Mouse (Mus musculus): Measurements from ENCODE around the gene Atg2a. TPM values are rescaled to one million over a fixed set of nuclear protein-coding genes. Genes with fewer than 3 reads are reported as not detected.
"Not testable (repeated sequence)": the region's sequence is repeated elsewhere in the genome, so short reads cannot be mapped to it uniquely, and the experiment has no call there.

Atg2a gene
- polyA plus RNA-seq, 1 experiment from 2014 or later: 32.5 TPM

- no peak for TF ChIP-seq CTCF (IDR thresholded peaks at IDR 0.05)
- ChIA-PET CTCF (interaction anchor here (1.2 to 12.0 kb wide), 6 partner anchors 11 to 36 kb away, joined by 3 to 89 read pairs (median 5); partner anchors contain the start of gene Ehd1), POLR2A (interaction anchor here (1.0 to 1.3 kb wide), 2 partner anchors 27 to 37 kb away, joined by 3 read pairs; no protein-coding TSS in a partner anchor)
- in situ Hi-C loops (cut with MboI; ENCODE audit: low pct_unique_long_range_greater_than_20kb): no loop called here
- no peaks in the 10 kb centered on the region for H3K27me3 ChIP-seq
- no peak for DNase-seq (ENCODE audit: low read depth, low spot score)
- no peak for ATAC-seq
These were observed 61.1 kb downstream of the Atg2a start for GRCm38 (mm10) chr19:6302522-6302921.

GRCm38 (mm10) chr19:6303831-6304230 is 62.4 kb downstream of the Atg2a start:
- H3K27me3 ChIP-seq: no peaks in the 10 kb centered on the region
- ChIA-PET POLR2A (interaction anchor here (2.1 kb wide), 1 partner anchor 27 kb away, joined by 10 read pairs; the partner anchor contains the start of gene Ehd1), CTCF (interaction anchor here (0.8 to 12.0 kb wide), 9 partner anchors 12 to 54 kb away, joined by 3 to 89 read pairs (median 4); partner anchors contain the start of gene Ehd1)
- in situ Hi-C loops (cut with MboI; ENCODE audit: low pct_unique_long_range_greater_than_20kb): no loop called here
- TF ChIP-seq CTCF (IDR thresholded peaks at IDR 0.05): no peak
- DNase-seq (ENCODE audit: low read depth, low spot score) (no peak), ATAC-seq (no peak)

- ChIA-PET CTCF (interaction anchor here (0.7 to 12.0 kb wide), 7 partner anchors 14 to 55 kb away, joined by 3 to 89 read pairs (median 4); partner anchors contain the start of gene Ehd1), POLR2A (interaction anchor here (0.6 to 2.1 kb wide), 2 partner anchors 28 to 42 kb away, joined by 3 to 10 read pairs; partner anchors contain the start of gene Ehd1)
- ATAC-seq (peak; percentile 70), DNase-seq (ENCODE audit: low read depth, low spot score) (peak; percentile 58)
- no peak for TF ChIP-seq CTCF (IDR thresholded peaks at IDR 0.05)
- H3K27me3 ChIP-seq: no peaks in the 10 kb centered on the region
- in situ Hi-C loops (cut with MboI; ENCODE audit: low pct_unique_long_range_greater_than_20kb): loop anchor here (5.0 kb wide), 1 partner anchor 33 kb away; no protein-coding TSS in a partner anchor
These were observed 63.5 kb downstream of the Atg2a start for GRCm38 (mm10) chr19:6304787-6305516.

- ChIA-PET POLR2A (no interaction called here), CTCF (no interaction called here)
- no peaks in the 10 kb centered on the region for H3K27me3 ChIP-seq
- TF ChIP-seq CTCF (IDR thresholded peaks at IDR 0.05): no peak
- in situ Hi-C loops (cut with MboI; ENCODE audit: low pct_unique_long_range_greater_than_20kb): loop anchor here (5.0 kb wide), 1 partner anchor 33 kb away; no protein-coding TSS in a partner anchor
- ATAC-seq: no peak
- DNase-seq (ENCODE audit: low read depth, low spot score): no peak
These were observed 64.1 kb downstream of the Atg2a start for GRCm38 (mm10) chr19:6305517-6306115.

GRCm38 (mm10) chr19:6306137-6306551 is 64.7 kb downstream of the Atg2a start, which contains the start of gene Cdc42bpg:
TSS of gene Cdc42bpg (plus strand) at chr19:6306456.
- POLR2A ChIA-PET: no interaction called here
- no peak for TF ChIP-seq CTCF (IDR thresholded peaks at IDR 0.05)
- in situ Hi-C loops (cut with MboI; ENCODE audit: low pct_unique_long_range_greater_than_20kb): loop anchor here (5.0 kb wide), 1 partner anchor 34 kb away; no protein-coding TSS in a partner anchor
- CTCF ChIA-PET: interaction anchor here (1.1 to 1.6 kb wide), 5 partner anchors 18 to 57 kb away, joined by 3 to 8 read pairs (median 5); partner anchors contain the start of gene Ehd1
- no peaks in the 10 kb centered on the region for H3K27me3 ChIP-seq
- peak; percentile 61 for ATAC-seq
- DNase-seq (ENCODE audit: low read depth, low spot score): no peak

GRCm38 (mm10) chr19:6306586-6306985 is 65.1 kb downstream of the Atg2a start:
- ChIA-PET CTCF (interaction anchor here (0.7 to 1.6 kb wide), 7 partner anchors 14 to 57 kb away, joined by 3 to 8 read pairs (median 5); partner anchors contain the start of gene Ehd1), POLR2A (no interaction called here)
- no peaks in the 10 kb centered on the region for H3K27me3 ChIP-seq
- no peak for TF ChIP-seq CTCF (IDR thresholded peaks at IDR 0.05)
- DNase-seq (ENCODE audit: low read depth, low spot score): no peak
- ATAC-seq: peak; percentile 59
- in situ Hi-C loops (cut with MboI; ENCODE audit: low pct_unique_long_range_greater_than_20kb): loop anchor here (5.0 kb wide), 1 partner anchor 34 kb away; no protein-coding TSS in a partner anchor

GRCm38 (mm10) chr19:6307733-6308531 is 66.5 kb downstream of the Atg2a start:
- in situ Hi-C loops (cut with MboI; ENCODE audit: low pct_unique_long_range_greater_than_20kb): loop anchor here (5.0 kb wide), 1 partner anchor 36 kb away; no protein-coding TSS in a partner anchor
- ChIA-PET CTCF (interaction anchor here (1.3 to 1.6 kb wide), 2 partner anchors 23 to 38 kb away, joined by 5 to 6 read pairs; no protein-coding TSS in a partner anchor), POLR2A (no interaction called here)
- DNase-seq (ENCODE audit: low read depth, low spot score) (no peak), ATAC-seq (no peak)
- H3K27me3 ChIP-seq: no peaks in the 10 kb centered on the region
- no peak for TF ChIP-seq CTCF (IDR thresholded peaks at IDR 0.05)

- in situ Hi-C loops (cut with MboI; ENCODE audit: low pct_unique_long_range_greater_than_20kb): no loop called here
- ChIA-PET POLR2A (interaction anchor here (0.6 to 1.7 kb wide), 2 partner anchors 22 to 84 kb away, joined by 3 to 4 read pairs; partner anchors contain the start of gene Gpha2), CTCF (interaction anchor here (0.7 to 1.5 kb wide), 2 partner anchors 22 to 47 kb away, joined by 3 to 7 read pairs; no protein-coding TSS in a partner anchor)
- no peaks in the 10 kb centered on the region for H3K27me3 ChIP-seq
- no peak for TF ChIP-seq CTCF (IDR thresholded peaks at IDR 0.05)
- ATAC-seq (no peak), DNase-seq (ENCODE audit: low read depth, low spot score) (no peak)
These were observed 68.7 kb downstream of the Atg2a start for GRCm38 (mm10) chr19:6310181-6310580.

- ATAC-seq; POLR2A ChIA-PET; CTCF ChIA-PET; in situ Hi-C loops (cut with MboI; ENCODE audit: low pct_unique_long_range_greater_than_20kb); DNase-seq (ENCODE audit: low read depth, low spot score); H3K27me3 ChIP-seq: not testable (repeated sequence)
These were observed 70.3 kb downstream of the Atg2a start for GRCm38 (mm10) chr19:6311783-6312182.

Other genes starting within 250 kb of the Atg2a start
- 70.4 TPM for gene Capn1, start 225.8 kb upstream of the Atg2a start, polyA plus RNA-seq (2021)
- 55.2 TPM for gene Syvn1, start 195.1 kb upstream of the Atg2a start, polyA plus RNA-seq (2021)
- gene Mrpl49, start 183.9 kb upstream of the Atg2a start, polyA plus RNA-seq (2021): 68.9 TPM
- gene Fau, start 183.8 kb upstream of the Atg2a start, polyA plus RNA-seq (2021): 1,123 TPM
- gene Znhit2, start 180.5 kb upstream of the Atg2a start, polyA plus RNA-seq (2021): 38.3 TPM
- 21.5 TPM for gene Tm7sf2, start 173.3 kb upstream of the Atg2a start, polyA plus RNA-seq (2021)
- gene Vps51, start 164.4 kb upstream of the Atg2a start, polyA plus RNA-seq (2021): 63.3 TPM
- 0.15 TPM for gene Tmem262, start 161.6 kb upstream of the Atg2a start, polyA plus RNA-seq (2021)
- 0.83 TPM for gene Gm28374, start 159.4 kb upstream of the Atg2a start, polyA plus RNA-seq (2021)
- gene Zfpl1, start 156.7 kb upstream of the Atg2a start, polyA plus RNA-seq (2021): 59.4 TPM
- 16.4 TPM for gene Cdca5, start 156.7 kb upstream of the Atg2a start, polyA plus RNA-seq (2021)
- 0.33 TPM for gene AC131692.1, start 147.2 kb upstream of the Atg2a start, polyA plus RNA-seq (2021)
- 0.54 TPM for gene Naaladl1, start 135.9 kb upstream of the Atg2a start, polyA plus RNA-seq (2021)
- 17.0 TPM for gene Sac3d1, start 123.0 kb upstream of the Atg2a start, polyA plus RNA-seq (2021)
- gene Snx15, start 113.4 kb upstream of the Atg2a start, polyA plus RNA-seq (2021): 40.4 TPM
- gene Batf2, start 100.7 kb upstream of the Atg2a start, polyA plus RNA-seq (2021): 0.08 TPM
- 122 TPM for gene Arl2, start 100.1 kb upstream of the Atg2a start, polyA plus RNA-seq (2021)
- gene Majin, start 57.3 kb upstream of the Atg2a start, polyA plus RNA-seq (2021): not detected
- 0.26 TPM for gene Gpha2, start 15.3 kb upstream of the Atg2a start, polyA plus RNA-seq (2021)
- 172 TPM for gene Ppp2r5b, start 5.8 kb upstream of the Atg2a start, polyA plus RNA-seq (2021)
- gene Ehd1, start 35.1 kb downstream of the Atg2a start, polyA plus RNA-seq (2021): 88.7 TPM
- gene Cdc42bpg, start 64.8 kb downstream of the Atg2a start, polyA plus RNA-seq (2021): 41.2 TPM
- gene Men1, start 93.3 kb downstream of the Atg2a start, polyA plus RNA-seq (2021): 63.2 TPM
- gene Map4k2, start 99.5 kb downstream of the Atg2a start, polyA plus RNA-seq (2021): 45.6 TPM
- gene Sf1, start 122.0 kb downstream of the Atg2a start, polyA plus RNA-seq (2021): 186 TPM
- 1.0 TPM for gene Pygm, start 142.7 kb downstream of the Atg2a start, polyA plus RNA-seq (2021)
- gene Rasgrp2, start 157.7 kb downstream of the Atg2a start, polyA plus RNA-seq (2021): 7.0 TPM
- gene Nrxn2, start 177.1 kb downstream of the Atg2a start, polyA plus RNA-seq (2021): not detected